Mouse (Mus musculus): ENCODE results near the gene Ftcd.

GRCm38 (mm10) chr10:76530922-76531321, 44.5 kb upstream of the Ftcd start:
- TF ChIP-seq CTCF (IDR thresholded peaks at IDR 0.05; ENCODE audit: control insufficient read depth, insufficient read depth, insufficient read length): no peak
- TF ChIP-seq MYOD1 (IDR thresholded peaks at IDR 0.05; ENCODE audit: control insufficient read depth, insufficient read length, low read depth): no peak
- no peak for TF ChIP-seq CEBPB (IDR thresholded peaks at IDR 0.05; ENCODE audit: low read depth)
